Mouse (Mus musculus) liver, embryonic 16.5 days (tissue): ENCODE measurements around the gene Tiparp. TPM values are rescaled to one million over a fixed set of nuclear protein-coding genes. Genes with fewer than 3 reads are reported as not detected.

ENCODE experiments used
- ATAC-seq: fragments of 200-750 bp; cut with Nextera tagmentation; 2 replicates; pipeline ENCODE4 v1.8.0; 2017; ENCODE audit warnings: low read depth, mild to moderate bottlenecking, moderate number of reproducible peaks, moderate library complexity
- H3K27ac ChIP-seq: fragments of 300-500 bp; sonication (generic); 2 replicates; pipeline ENCODE4 v1.5.1; 2014; ENCODE audit warnings: mild to moderate bottlenecking, low read length
- H3K27me3 ChIP-seq: fragments of 300-500 bp; sonication (generic); 2 replicates; pipeline ENCODE4 v1.6.1; 2014; ENCODE audit warnings: low read depth, low read length, mixed read lengths; ENCODE audit not compliant: control insufficient read depth, insufficient read depth
- H3K36me3 ChIP-seq: fragments of 300-500 bp; sonication (generic); 2 replicates; pipeline ENCODE4 v1.6.1; 2014; ENCODE audit warnings: mild to moderate bottlenecking; ENCODE audit not compliant: control insufficient read depth, insufficient read depth
- H3K4me1 ChIP-seq: fragments of 300-500 bp; sonication (generic); 2 replicates; pipeline ENCODE4 v1.6.1; 2014; ENCODE audit warnings: low read depth, low read length, mixed read lengths; ENCODE audit not compliant: control insufficient read depth
- H3K4me2 ChIP-seq: fragments of 300-500 bp; sonication (generic); 2 replicates; pipeline ENCODE4 v1.6.1; 2014; ENCODE audit warnings: low read depth, low read length, mixed read lengths
- H3K4me3 ChIP-seq: fragments of 300-500 bp; sonication (generic); 2 replicates; pipeline ENCODE4 v1.5.1; 2014; ENCODE audit warnings: low read depth, mild to moderate bottlenecking, low read length
- H3K9ac ChIP-seq: fragments of 300-500 bp; sonication (generic); 2 replicates; pipeline ENCODE4 v1.6.1; 2014; ENCODE audit warnings: low read depth, low read length
- H3K9me3 ChIP-seq: fragments of 300-500 bp; sonication (generic); replicated peaks from 2 replicates; pipeline ENCODE4 v1.6.1; 2016; ENCODE audit warnings: low read length; ENCODE audit not compliant: control insufficient read depth
- WGBS: fragments of 180-500 bp; shearing (Covaris S2); extraction: QIAGEN DNeasy Blood & Tissue Kit; methylation state at CpG from one replicate; pipeline ENCODE4 v1.1.7; 2014; ENCODE audit not compliant: insufficient replicate concordance; 5-methylcytosine and 5-hydroxymethylcytosine counted together
- polyA plus RNA-seq: library from polyadenylated mRNA; unstranded; fragments of >200 nt; fragmentation: Nextera tagmentation; extraction: Ambion mirVana; gene quantifications from 2 replicates; pipeline ENCODE4 v1.2.1, GENCODE M21; 2015

Tiparp gene
- polyA plus RNA-seq, 1 experiment from 2014 or later, result 6.5 TPM

- H3K4me3 ChIP-seq, result peak overlapping the region; percentile 19; the same call in 1 of the 2 replicates
- peak overlapping the region; percentile 22; the same call in 1 of the 2 replicates for H3K4me2 ChIP-seq
- H3K36me3 ChIP-seq, result no peaks in the 10 kb centered on the region
- no peaks in the 10 kb centered on the region for H3K9me3 ChIP-seq
- H3K9ac ChIP-seq, result no peak overlapping the region
- H3K27ac ChIP-seq, result peak overlapping the region; percentile 24; the same call in 1 of the 2 replicates
- ATAC-seq, result no peak
- no peaks in the 10 kb centered on the region for H3K4me1 ChIP-seq
- no peaks in the 10 kb centered on the region for H3K27me3 ChIP-seq
- 30% methylated on average over 9 of the region's 9 CpGs for WGBS
Measured at GRCm38 (mm10) chr3:65494291-65494763, 33.9 kb upstream of the Tiparp start.

- Histone ChIP-seq H3K9me3 (no peaks in the 10 kb centered on the region), H3K4me1 (no peaks in the 10 kb centered on the region), H3K27me3 (no peaks in the 10 kb centered on the region), H3K4me3 (no peak overlapping the region), H3K27ac (no peak overlapping the region), H3K9ac (no peak overlapping the region), H3K36me3 (no peaks in the 10 kb centered on the region), H3K4me2 (no peak overlapping the region)
- ATAC-seq, result no peak
- WGBS, result 59% methylated on average over 2 of the region's 2 CpGs
Measured at GRCm38 (mm10) chr3:65507766-65508165, 20.4 kb upstream of the Tiparp start.

GRCm38 (mm10) chr3:65510588-65510987, 17.6 kb upstream of the Tiparp start:
- H3K27ac ChIP-seq, result no peak overlapping the region
- ATAC-seq, result no peak
- H3K4me2 ChIP-seq, result no peak overlapping the region
- no peaks in the 10 kb centered on the region for H3K9me3 ChIP-seq
- H3K9ac ChIP-seq, result no peak overlapping the region
- H3K27me3 ChIP-seq, result no peaks in the 10 kb centered on the region
- no peaks in the 10 kb centered on the region for H3K4me1 ChIP-seq
- 73% methylated on average over 2 of the region's 2 CpGs for WGBS
- no peak overlapping the region for H3K4me3 ChIP-seq
- H3K36me3 ChIP-seq, result no peaks in the 10 kb centered on the region

GRCm38 (mm10) chr3:65515751-65516150, 12.5 kb upstream of the Tiparp start:
- Histone ChIP-seq H3K27me3 (no peaks in the 10 kb centered on the region), H3K9me3 (no peaks in the 10 kb centered on the region), H3K9ac (no peak overlapping the region), H3K4me2 (no peak overlapping the region), H3K4me1 (no peaks in the 10 kb centered on the region), H3K27ac (no peak overlapping the region), H3K36me3 (no peaks in the 10 kb centered on the region), H3K4me3 (no peak overlapping the region)
- 44% methylated on average over 2 of the region's 2 CpGs for WGBS
- no peak; the same call in 1 of the 2 replicates for ATAC-seq

- Histone ChIP-seq H3K27me3 (no peaks in the 10 kb centered on the region), H3K9me3 (no peaks in the 10 kb centered on the region), H3K36me3 (no peaks in the 10 kb centered on the region), H3K27ac (no peak overlapping the region), H3K4me3 (no peak overlapping the region), H3K4me2 (no peak overlapping the region), H3K9ac (no peak overlapping the region), H3K4me1 (no peaks in the 10 kb centered on the region)
- ATAC-seq, result no peak
- WGBS, result 57% methylated on average over 1 of the region's 1 CpGs
Measured at GRCm38 (mm10) chr3:65516526-65516925, 11.7 kb upstream of the Tiparp start.

- Histone ChIP-seq H3K9me3 (no peaks in the 10 kb centered on the region), H3K27me3 (no peaks in the 10 kb centered on the region), H3K4me3 (no peak overlapping the region), H3K9ac (no peak overlapping the region), H3K27ac (no peak overlapping the region), H3K4me1 (no peaks in the 10 kb centered on the region), H3K36me3 (no peaks in the 10 kb centered on the region), H3K4me2 (no peak overlapping the region)
- 31% methylated on average over 9 of the region's 9 CpGs for WGBS
- no peak for ATAC-seq
Measured at GRCm38 (mm10) chr3:65517141-65517540, 11.1 kb upstream of the Tiparp start.

- Histone ChIP-seq H3K27ac (no peak overlapping the region), H3K9ac (no peak overlapping the region), H3K36me3 (no peaks in the 10 kb centered on the region), H3K4me3 (no peak overlapping the region), H3K9me3 (no peaks in the 10 kb centered on the region), H3K27me3 (no peaks in the 10 kb centered on the region), H3K4me1 (no peaks in the 10 kb centered on the region), H3K4me2 (no peak overlapping the region)
- 47% methylated on average over 13 of the region's 13 CpGs for WGBS
- no peak for ATAC-seq
Measured at GRCm38 (mm10) chr3:65517747-65518527, 10.3 kb upstream of the Tiparp start.

- no peak overlapping the region for H3K4me2 ChIP-seq
- H3K27ac ChIP-seq, result no peak overlapping the region
- no peaks in the 10 kb centered on the region for H3K4me1 ChIP-seq
- no peaks in the 10 kb centered on the region for H3K27me3 ChIP-seq
- no peak overlapping the region for H3K9ac ChIP-seq
- 46% methylated on average over 1 of the region's 1 CpGs for WGBS
- H3K36me3 ChIP-seq, result no peaks in the 10 kb centered on the region
- H3K4me3 ChIP-seq, result no peak overlapping the region
- H3K9me3 ChIP-seq, result no peaks in the 10 kb centered on the region
- ATAC-seq, result no peak
Measured at GRCm38 (mm10) chr3:65521391-65521790, 6.8 kb upstream of the Tiparp start.

- H3K9me3 ChIP-seq, result no peaks in the 10 kb centered on the region
- H3K27me3 ChIP-seq, result no peaks in the 10 kb centered on the region
- H3K4me3 ChIP-seq, result no peak overlapping the region
- H3K4me2 ChIP-seq, result no peak overlapping the region
- no peak overlapping the region for H3K9ac ChIP-seq
- WGBS, result 60% methylated on average over 8 of the region's 8 CpGs
- H3K27ac ChIP-seq, result no peak overlapping the region
- H3K36me3 ChIP-seq, result no peaks in the 10 kb centered on the region
- ATAC-seq, result no peak
- no peaks in the 10 kb centered on the region for H3K4me1 ChIP-seq
Measured at GRCm38 (mm10) chr3:65523397-65523796, 4.8 kb upstream of the Tiparp start.
